Mouse (Mus musculus) right cerebral cortex, postnatal 25 days (tissue): Measurements from ENCODE around the gene Olfr967.
"Not testable (repeated sequence)": the region's sequence is repeated elsewhere in the genome, so short reads cannot be mapped to it uniquely, and the experiment has no call there.

Source experiments
- DNase-seq: peaks from one replicate; pipeline ENCODE4 v3.0.0; 2022

Gene Olfr967

GRCm38 (mm10) chr9:39745949-39746348 lies at the start of gene Olfr967:
Gene Olfr967 (plus strand): TSS chr9:39746249.
- no peak for DNase-seq

GRCm38 (mm10) chr9:39701123-39701522 lies 44.9 kb upstream of the Olfr967 start:
- not testable (repeated sequence) for DNase-seq

GRCm38 (mm10) chr9:39707017-39707416 lies 39.0 kb upstream of the Olfr967 start, which contains the start of gene Olfr149:
Gene Olfr149 (minus strand): TSS chr9:39707117.
- no peak for DNase-seq

- DNase-seq = no peak
Observed at GRCm38 (mm10) chr9:39708958-39709357, 37.1 kb upstream of the Olfr967 start.

DNA sequence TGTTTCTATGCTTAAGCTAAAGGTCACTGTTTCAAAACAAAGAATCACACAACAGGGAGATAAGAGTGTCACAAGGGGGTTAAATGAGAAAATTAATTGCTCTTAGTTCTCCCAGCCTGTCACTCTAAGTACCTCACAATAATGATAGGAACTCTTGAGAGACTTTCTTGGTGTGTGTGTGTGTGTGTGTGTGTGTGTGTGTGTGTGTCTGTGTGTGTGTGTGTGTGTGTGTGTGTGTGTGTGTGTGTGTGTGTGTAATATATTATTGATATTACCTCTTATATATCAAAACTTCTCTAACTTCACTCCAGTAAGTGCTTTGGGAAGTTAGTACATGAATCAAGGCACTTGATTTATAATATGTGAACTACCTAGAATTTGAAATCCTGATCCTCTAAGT lies 35.0 kb upstream of the Olfr967 start, which contains the start of gene Olfr965:
Gene Olfr965, plus strand, starts transcription at position 301 of the 400 bp plus-strand sequence.
- no peak for DNase-seq

DNA sequence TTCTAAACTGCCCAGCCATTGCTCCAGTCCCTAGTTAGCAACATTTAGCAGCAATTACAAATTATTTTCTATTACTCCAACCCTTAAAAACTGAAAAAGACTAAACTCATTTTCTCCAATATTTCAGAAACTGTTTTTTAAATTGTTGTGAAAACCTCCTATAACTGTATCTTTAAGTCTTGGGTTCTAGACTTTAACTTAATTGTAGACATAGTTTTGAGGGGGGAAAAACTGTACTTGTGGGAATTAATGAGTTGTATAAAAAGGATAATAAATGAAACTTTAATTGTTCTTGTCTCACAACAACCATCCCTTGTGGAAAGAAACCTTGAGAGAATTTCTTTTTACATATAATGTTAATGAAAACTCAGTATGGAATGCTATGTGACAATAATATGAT lies 15.4 kb upstream of the Olfr967 start, which contains the start of gene Olfr150:
Gene Olfr150, plus strand, starts transcription at position 301 of the 400 bp plus-strand sequence.
- DNase-seq = no peak

DNA sequence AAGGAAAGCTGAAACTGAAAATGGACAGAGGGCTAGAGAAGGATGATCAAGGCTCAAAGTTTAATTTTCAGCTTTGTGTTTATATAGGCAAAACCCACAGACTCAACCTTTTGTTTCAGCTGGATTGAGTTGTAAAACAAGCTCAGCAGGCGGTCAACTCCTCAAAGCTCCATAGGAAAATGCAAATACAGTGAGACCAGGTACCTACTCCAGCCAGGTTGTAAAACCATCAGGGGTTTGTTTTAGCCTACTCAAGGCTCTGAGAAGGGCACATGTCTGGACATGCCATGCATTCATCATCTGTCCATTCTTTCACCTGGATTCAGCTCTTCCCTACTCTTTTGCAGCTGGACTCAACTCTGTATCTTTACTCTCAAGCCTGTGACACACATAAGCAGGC lies 5.3 kb upstream of the Olfr967 start:
- no peak for DNase-seq

- DNase-seq = peak; percentile 6
Observed at GRCm38 (mm10) chr9:39746428-39746827, 379 bp downstream of the Olfr967 start.

DNA sequence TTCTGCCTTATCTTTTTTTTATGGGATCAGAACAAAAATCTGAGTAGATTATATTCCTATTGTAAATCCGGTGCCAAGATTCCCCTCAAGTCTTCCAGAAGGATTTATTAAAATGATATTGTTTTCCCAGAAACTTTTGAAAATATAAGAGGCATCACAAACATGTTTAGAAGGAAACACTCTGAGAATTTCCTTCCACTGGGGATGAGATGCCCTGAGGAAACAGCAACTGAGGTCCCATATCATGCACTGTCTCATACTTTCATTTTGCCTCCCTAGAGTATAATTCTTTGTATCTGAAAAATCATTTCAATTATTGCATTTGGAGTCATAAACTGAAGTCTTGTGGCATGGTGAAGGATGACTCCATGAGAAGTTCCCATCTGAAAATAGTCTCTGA lies 37.1 kb downstream of the Olfr967 start, which contains the start of gene Olfr968:
Gene Olfr968, minus strand, starts transcription at position 101 of the 400 bp plus-strand sequence.
- DNase-seq = no peak

- no peak for DNase-seq
Observed at GRCm38 (mm10) chr9:39790558-39790957, 44.5 kb downstream of the Olfr967 start, which contains the start of gene Olfr969. Gene Olfr969 (plus strand): TSS chr9:39790945.
